Mouse (Mus musculus) midbrain, embryonic 13.5 days (tissue): ENCODE data around the gene Lgr6. TPM values are rescaled to one million over a fixed set of nuclear protein-coding genes. Genes with fewer than 3 reads are reported as not detected.

Source experiments
- ATAC-seq: fragments of 200-750 bp; cut with Nextera tagmentation; 2 replicates; pipeline ENCODE4 v1.8.0; 2017; ENCODE audit warnings: mild to moderate bottlenecking, moderate TSS enrichment, moderate library complexity
- H3K27ac ChIP-seq: fragments of 300-500 bp; sonication (generic); 2 replicates; pipeline ENCODE4 v1.5.1; 2015; ENCODE audit warnings: inconsistent platforms, mild to moderate bottlenecking, moderate library complexity
- H3K27me3 ChIP-seq: fragments of 300-500 bp; sonication (generic); 2 replicates; pipeline ENCODE4 v1.6.1; 2015; ENCODE audit warnings: mild to moderate bottlenecking, inconsistent platforms
- H3K36me3 ChIP-seq: fragments of 300-500 bp; sonication (generic); 2 replicates; pipeline ENCODE4 v1.6.1; 2015; ENCODE audit warnings: mild to moderate bottlenecking, inconsistent platforms
- H3K4me1 ChIP-seq: fragments of 300-500 bp; sonication (generic); replicated peaks from 2 replicates; pipeline ENCODE4 v1.6.1; 2015; ENCODE audit warnings: inconsistent platforms
- H3K4me2 ChIP-seq: fragments of 300-500 bp; sonication (generic); replicated peaks from 2 replicates; pipeline ENCODE4 v1.6.1; 2015; ENCODE audit warnings: moderate library complexity, mild to moderate bottlenecking, inconsistent platforms
- H3K4me3 ChIP-seq: fragments of 300-500 bp; sonication (generic); replicated peaks from 2 replicates; pipeline ENCODE4 v1.5.1; 2015; ENCODE audit warnings: mild to moderate bottlenecking, inconsistent platforms
- H3K9ac ChIP-seq: fragments of 300-500 bp; sonication (generic); replicated peaks from 2 replicates; pipeline ENCODE4 v1.6.1; 2015; ENCODE audit warnings: mild to moderate bottlenecking, inconsistent platforms
- H3K9me3 ChIP-seq: fragments of 300-500 bp; sonication (generic); 2 replicates; pipeline ENCODE4 v1.6.1; 2016; ENCODE audit warnings: mild to moderate bottlenecking, inconsistent platforms
- WGBS: fragments of 180-500 bp; shearing (Covaris S2); methylation state at CpG from one replicate; pipeline ENCODE4 v1.1.7; 2015; 5-methylcytosine and 5-hydroxymethylcytosine counted together
- polyA plus RNA-seq: library from polyadenylated mRNA; unstranded; fragments of >200 nt; fragmentation: Nextera tagmentation; extraction: Ambion mirVana; gene quantifications from 2 replicates; pipeline ENCODE4 v1.2.1, GENCODE M21; 2015

Lgr6 gene
- polyA plus RNA-seq, 1 experiment from 2014 or later: 0.44 TPM

GRCm38 (mm10) chr1:135069841-135070240, 35.2 kb downstream of the Lgr6 start:
- H3K9me3 ChIP-seq: no peaks in the 10 kb centered on the region
- no peaks in the 10 kb centered on the region for H3K27me3 ChIP-seq
- H3K4me1 ChIP-seq: no peaks in the 10 kb centered on the region
- H3K4me2 ChIP-seq: no peak overlapping the region
- no peak overlapping the region for H3K9ac ChIP-seq
- H3K4me3 ChIP-seq: no peak overlapping the region
- 71% methylated on average over 8 of the region's 8 CpGs for WGBS
- no peak for ATAC-seq
- no peaks in the 10 kb centered on the region for H3K36me3 ChIP-seq
- H3K27ac ChIP-seq: no peak overlapping the region

- no peak overlapping the region for H3K4me2 ChIP-seq
- no peaks in the 10 kb centered on the region for H3K9me3 ChIP-seq
- H3K9ac ChIP-seq: no peak overlapping the region
- no peaks in the 10 kb centered on the region for H3K27me3 ChIP-seq
- WGBS: 89% methylated on average over 2 of the region's 2 CpGs
- ATAC-seq: no peak
- no peak overlapping the region for H3K27ac ChIP-seq
- no peaks in the 10 kb centered on the region for H3K36me3 ChIP-seq
- H3K4me1 ChIP-seq: no peaks in the 10 kb centered on the region
- H3K4me3 ChIP-seq: no peak overlapping the region
Observed at GRCm38 (mm10) chr1:135064525-135064924, 40.6 kb downstream of the Lgr6 start.

- WGBS: 76% methylated on average over 5 of the region's 5 CpGs
- no peak overlapping the region for H3K9ac ChIP-seq
- no peak overlapping the region for H3K4me3 ChIP-seq
- no peak for ATAC-seq
- H3K4me2 ChIP-seq: no peak overlapping the region
- H3K27ac ChIP-seq: no peak overlapping the region
- H3K4me1 ChIP-seq: no peaks in the 10 kb centered on the region
- H3K9me3 ChIP-seq: no peaks in the 10 kb centered on the region
- no peaks in the 10 kb centered on the region for H3K36me3 ChIP-seq
- H3K27me3 ChIP-seq: no peaks in the 10 kb centered on the region
Observed at GRCm38 (mm10) chr1:135062936-135063335, 42.1 kb downstream of the Lgr6 start.

- Histone ChIP-seq H3K9ac (no peak overlapping the region), H3K36me3 (no peaks in the 10 kb centered on the region), H3K9me3 (no peaks in the 10 kb centered on the region), H3K4me1 (no peaks in the 10 kb centered on the region), H3K4me2 (no peak overlapping the region), H3K27ac (no peak overlapping the region), H3K4me3 (no peak overlapping the region), H3K27me3 (no peaks in the 10 kb centered on the region)
- 95% methylated on average over 6 of the region's 6 CpGs for WGBS
- ATAC-seq: no peak
Observed at GRCm38 (mm10) chr1:135061300-135061699, 43.8 kb downstream of the Lgr6 start.

- no peaks in the 10 kb centered on the region for H3K9me3 ChIP-seq
- no peak for ATAC-seq
- H3K36me3 ChIP-seq: no peaks in the 10 kb centered on the region
- no peak overlapping the region for H3K4me2 ChIP-seq
- no peak overlapping the region for H3K4me3 ChIP-seq
- H3K9ac ChIP-seq: no peak overlapping the region
- H3K27me3 ChIP-seq: no peaks in the 10 kb centered on the region
- 80% methylated on average over 6 of the region's 6 CpGs for WGBS
- no peak overlapping the region for H3K27ac ChIP-seq
- no peaks in the 10 kb centered on the region for H3K4me1 ChIP-seq
Observed at GRCm38 (mm10) chr1:135060174-135060573, 44.9 kb downstream of the Lgr6 start.

- H3K36me3 ChIP-seq: no peaks in the 10 kb centered on the region
- no peak overlapping the region for H3K4me3 ChIP-seq
- no peaks in the 10 kb centered on the region for H3K4me1 ChIP-seq
- H3K27ac ChIP-seq: no peak overlapping the region
- H3K4me2 ChIP-seq: no peak overlapping the region
- WGBS: 90% methylated on average over 8 of the region's 8 CpGs
- no peak for ATAC-seq
- H3K9me3 ChIP-seq: no peaks in the 10 kb centered on the region
- H3K9ac ChIP-seq: no peak overlapping the region
- H3K27me3 ChIP-seq: no peaks in the 10 kb centered on the region
Observed at GRCm38 (mm10) chr1:135056901-135057300, 48.2 kb downstream of the Lgr6 start.

GRCm38 (mm10) chr1:135054121-135054520, 51.0 kb downstream of the Lgr6 start:
- H3K27ac ChIP-seq: no peak overlapping the region
- no peak overlapping the region for H3K9ac ChIP-seq
- ATAC-seq: no peak
- no peaks in the 10 kb centered on the region for H3K36me3 ChIP-seq
- H3K9me3 ChIP-seq: no peaks in the 10 kb centered on the region
- WGBS: 92% methylated on average over 5 of the region's 5 CpGs
- H3K4me3 ChIP-seq: no peak overlapping the region
- no peak overlapping the region for H3K4me2 ChIP-seq
- H3K4me1 ChIP-seq: no peaks in the 10 kb centered on the region
- no peaks in the 10 kb centered on the region for H3K27me3 ChIP-seq

GRCm38 (mm10) chr1:135044439-135044838, 60.6 kb downstream of the Lgr6 start:
- H3K4me1 ChIP-seq: no peaks in the 10 kb centered on the region
- no peak overlapping the region for H3K4me2 ChIP-seq
- H3K27me3 ChIP-seq: no peaks in the 10 kb centered on the region
- no peaks in the 10 kb centered on the region for H3K36me3 ChIP-seq
- no peak overlapping the region for H3K9ac ChIP-seq
- 97% methylated on average over 2 of the region's 2 CpGs for WGBS
- no peak overlapping the region for H3K27ac ChIP-seq
- no peak for ATAC-seq
- no peaks in the 10 kb centered on the region for H3K9me3 ChIP-seq
- H3K4me3 ChIP-seq: no peak overlapping the region

GRCm38 (mm10) chr1:135036297-135036696, 68.8 kb downstream of the Lgr6 start:
- Histone ChIP-seq H3K36me3 (no peaks in the 10 kb centered on the region), H3K9ac (no peak overlapping the region), H3K9me3 (no peaks in the 10 kb centered on the region), H3K4me2 (no peak overlapping the region), H3K4me3 (no peak overlapping the region), H3K27ac (no peak overlapping the region), H3K4me1 (no peaks in the 10 kb centered on the region), H3K27me3 (no peaks in the 10 kb centered on the region)
- no peak for ATAC-seq
- 90% methylated on average over 5 of the region's 5 CpGs for WGBS

GRCm38 (mm10) chr1:135032658-135033057, 72.4 kb downstream of the Lgr6 start:
- WGBS: 50% methylated on average over 8 of the region's 8 CpGs
- Histone ChIP-seq H3K9me3 (peaks cover 6% of the 10 kb centered on the region; the same call in 1 of the 2 replicates), H3K4me3 (no peak overlapping the region), H3K9ac (no peak overlapping the region), H3K27me3 (no peaks in the 10 kb centered on the region), H3K36me3 (no peaks in the 10 kb centered on the region), H3K4me2 (no peak overlapping the region), H3K27ac (no peak overlapping the region), H3K4me1 (no peaks in the 10 kb centered on the region)
- ATAC-seq: no peak

GRCm38 (mm10) chr1:135030121-135030520, 75.0 kb downstream of the Lgr6 start:
- peaks cover 7% of the 10 kb centered on the region; the same call in 1 of the 2 replicates for H3K9me3 ChIP-seq
- no peaks in the 10 kb centered on the region for H3K27me3 ChIP-seq
- no peak overlapping the region for H3K9ac ChIP-seq
- no peak overlapping the region for H3K27ac ChIP-seq
- H3K4me2 ChIP-seq: no peak overlapping the region
- H3K36me3 ChIP-seq: no peaks in the 10 kb centered on the region
- ATAC-seq: no peak
- no peak overlapping the region for H3K4me3 ChIP-seq
- 93% methylated on average over 2 of the region's 2 CpGs for WGBS
- no peaks in the 10 kb centered on the region for H3K4me1 ChIP-seq

- WGBS: 80% methylated on average over 1 of the region's 1 CpGs
Observed at GRCm38 (mm10) chr1:135026275-135026674, 78.8 kb downstream of the Lgr6 start.

GRCm38 (mm10) chr1:135023583-135023982, 81.5 kb downstream of the Lgr6 start:
- no peak for ATAC-seq
- no peak overlapping the region for H3K27ac ChIP-seq
- H3K4me1 ChIP-seq: peaks cover 23% of the 10 kb centered on the region
- H3K9me3 ChIP-seq: peaks cover 7% of the 10 kb centered on the region; the same call in 1 of the 2 replicates
- H3K27me3 ChIP-seq: no peaks in the 10 kb centered on the region
- H3K9ac ChIP-seq: no peak overlapping the region
- no peaks in the 10 kb centered on the region for H3K36me3 ChIP-seq
- no peak overlapping the region for H3K4me2 ChIP-seq
- 67% methylated on average over 1 of the region's 1 CpGs for WGBS
- no peak overlapping the region for H3K4me3 ChIP-seq

More at GRCm38 (mm10) chr1:135026275-135026674, 78.8 kb downstream of the Lgr6 start:
- H3K36me3 ChIP-seq: no peaks in the 10 kb centered on the region
- H3K4me3 ChIP-seq: no peak overlapping the region
- H3K4me2 ChIP-seq: no peak overlapping the region
- no peaks in the 10 kb centered on the region for H3K27me3 ChIP-seq
- H3K9ac ChIP-seq: no peak overlapping the region
- H3K4me1 ChIP-seq: peaks cover 3% of the 10 kb centered on the region
- no peak for ATAC-seq
- H3K27ac ChIP-seq: no peak overlapping the region
- peaks cover 7% of the 10 kb centered on the region; the same call in 1 of the 2 replicates for H3K9me3 ChIP-seq
